In genomic region chr13:37715058-37715712, GRCm38 (mm10) we compare ENCODE assay signal across 15 mouse cellular contexts.
DNase-seq lines count a peak whose midpoint lies in the region; ATAC-seq and TF ChIP-seq lines count a peak whose summit lies in the region.
"Had no signal": no experiment of that assay in that cellular context is flagged by ENCODE, and none has a peak within 500 bp of the region (broad histone marks: within the 10 kb centered on the region; RNA-seq: fewer than 3 reads in every experiment).

No protein-coding gene starts in this region.

- peaks cover 10% of the 10 kb centered on the region; the same call in 1 of the 2 replicates for H3K4me1 ChIP-seq in heart, embryonic 12.5 days (replicated peaks)
- H3K4me1 ChIP-seq in small intestine, adult 2 months (ENCODE audit: control insufficient read depth, insufficient read depth, insufficient read length, low read length) = peaks cover 21% of the 10 kb centered on the region; the same call in 1 of the 2 replicates
- H3K4me1 ChIP-seq: embryonic facial prominence, embryonic 12.5 days; forebrain, embryonic 12.5 days had no signal

- H3K36me3 ChIP-seq in heart, embryonic 12.5 days = no peaks in the 10 kb centered on the region
- no peaks in the 10 kb centered on the region for H3K36me3 ChIP-seq in small intestine, adult 2 months (ENCODE audit: control insufficient read depth, insufficient read depth, low read length)
- H3K36me3 ChIP-seq: embryonic facial prominence, embryonic 12.5 days; forebrain, embryonic 12.5 days had no signal

- 50% methylated on average over 9 of the region's 9 CpGs for WGBS in heart, embryonic 12.5 days
- WGBS in small intestine, adult 2 months = 18% methylated on average over 9 of the region's 9 CpGs

- DNase-seq in heart, postnatal 4 days = no peak
- peak; percentile 98 for DNase-seq in gonadal fat pad, adult 2 months (ENCODE audit: low read depth)
- peak; percentile 21 to 66 for DNase-seq in kidney, postnatal 36 days
- no peak for DNase-seq in cerebellum, postnatal 4 days (ENCODE audit: low spot score in 2 of 2)
- DNase-seq in cerebellum, adult 9-11 months = no peak
- DNase-seq in cerebellum, adult 18-20 months = no peak
- DNase-seq: cerebellum, adult 8-10 months; gastrocnemius, adult 2 months; lung, embryonic 14.5 days; thymus, postnatal 36 days had no signal

- no peak overlapping the region for H3K27ac ChIP-seq in heart, embryonic 12.5 days (ENCODE audit: poor library complexity, severe bottlenecking)
- peak overlapping the region; percentile 84 for H3K27ac ChIP-seq in small intestine, adult 2 months (ENCODE audit: insufficient read depth, low read depth, low read length)
- H3K27ac ChIP-seq: embryonic facial prominence, embryonic 12.5 days; forebrain, embryonic 12.5 days; gastrocnemius, adult 2 months had no signal

- peak overlapping the region; percentile 34; the same call in 1 of the 2 replicates for H3K9ac ChIP-seq in heart, embryonic 12.5 days
- H3K9ac ChIP-seq: embryonic facial prominence, embryonic 12.5 days; forebrain, embryonic 12.5 days; lung, embryonic 14.5 days had no signal

- no peak for ATAC-seq in heart, embryonic 12.5 days (ENCODE audit: insufficient number of reproducible peaks, low FRiP score)

- no peaks in the 10 kb centered on the region for H3K27me3 ChIP-seq in heart, embryonic 12.5 days (replicated peaks)
- H3K27me3 ChIP-seq in small intestine, adult 2 months (ENCODE audit: control insufficient read depth, insufficient read depth, low read length) = no peaks in the 10 kb centered on the region
- H3K27me3 ChIP-seq: embryonic facial prominence, embryonic 12.5 days; forebrain, embryonic 12.5 days had no signal

- H3K4me2 ChIP-seq in heart, embryonic 12.5 days = no peak overlapping the region
- H3K4me2 ChIP-seq: embryonic facial prominence, embryonic 12.5 days; forebrain, embryonic 12.5 days; heart, embryonic 11.5 days; lung, embryonic 14.5 days had no signal

- TF ChIP-seq CTCF in small intestine, adult 2 months (IDR thresholded peaks at IDR 0.05; ENCODE audit: extremely low read depth, insufficient read length, insufficient replicate concordance, low read depth, low read length) = no peak

- no peak for TF ChIP-seq POLR2A in small intestine, adult 2 months (IDR thresholded peaks at IDR 0.05; ENCODE audit: low read depth, low read length)

- H3K9me3 ChIP-seq in heart, embryonic 12.5 days (replicated peaks) = no peaks in the 10 kb centered on the region
- H3K9me3 ChIP-seq: embryonic facial prominence, embryonic 12.5 days; forebrain, embryonic 12.5 days had no signal

- no peak overlapping the region for H3K4me3 ChIP-seq in heart, embryonic 12.5 days
- no peak overlapping the region for H3K4me3 ChIP-seq in small intestine, adult 2 months (ENCODE audit: low read depth, low read length)
- H3K4me3 ChIP-seq: embryonic facial prominence, embryonic 12.5 days; forebrain, embryonic 12.5 days; gastrocnemius, adult 2 months had no signal

Comparison
In these comparisons a context has a peak if more than half of its experiments do, and no peak if none do; other contexts are left out.
1. DNase-seq: peak in gonadal fat pad, adult 2 months (single experiment) and kidney, postnatal 36 days (2 of 2); none in heart, postnatal 4 days (single experiment), cerebellum, postnatal 4 days (0 of 2), cerebellum, adult 9-11 months (single experiment) and cerebellum, adult 18-20 months (0 of 2).